In the genomic region with DNA sequence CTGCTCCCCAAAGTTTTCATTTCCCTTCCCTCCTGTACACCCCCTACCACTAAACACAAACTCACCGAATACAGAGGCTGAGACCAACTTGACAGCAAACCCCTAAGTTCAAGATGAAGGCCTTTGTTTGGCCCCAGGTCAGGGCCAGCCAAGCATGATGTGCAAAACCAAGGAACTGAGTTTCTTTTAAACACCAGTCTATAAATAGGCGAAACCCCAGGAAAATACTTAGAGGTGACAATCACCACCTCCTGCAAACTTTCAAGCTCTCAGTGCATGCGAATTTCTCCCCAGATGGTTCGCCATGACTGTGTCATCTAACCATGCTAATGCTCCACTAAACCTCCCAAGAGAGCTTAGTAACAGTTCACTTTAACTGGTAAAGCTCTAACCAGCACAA, we compare ENCODE assay signal across 15 mouse cellular contexts.
"Had no signal": no experiment of that assay in that cellular context is flagged by ENCODE, and none has a peak within 500 bp of the region (broad histone marks: within the 10 kb centered on the region; RNA-seq: fewer than 3 reads in every experiment).

No protein-coding gene starts in this region.

- H3K27me3 ChIP-seq: lung, embryonic 15.5 days; megakaryocyte, embryonic 14.5 days; stomach, embryonic 15.5 days had no signal

- H3K9me3 ChIP-seq: lung, embryonic 15.5 days; megakaryocyte, embryonic 14.5 days; midbrain, embryonic 12.5 days; midbrain, embryonic 15.5 days; neural tube, embryonic 12.5 days; stomach, embryonic 15.5 days had no signal

- ATAC-seq: midbrain, embryonic 15.5 days had no signal

- H3K4me2 ChIP-seq: lung, embryonic 15.5 days; midbrain, embryonic 12.5 days; midbrain, embryonic 15.5 days; neural tube, embryonic 12.5 days; stomach, embryonic 15.5 days had no signal

- DNase-seq: lung, adult 2 months; lung, postnatal 14 days; lung, postnatal 36 days; right cerebral cortex, postnatal 14 days; thymus, adult 2 months; thymus, postnatal 25 days; thymus, postnatal 4 days had no signal

- H3K4me3 ChIP-seq: lung, embryonic 15.5 days; midbrain, embryonic 12.5 days; midbrain, embryonic 15.5 days; neural tube, embryonic 12.5 days; stomach, embryonic 15.5 days had no signal

- H3K36me3 ChIP-seq: lung, embryonic 15.5 days; midbrain, embryonic 12.5 days; midbrain, embryonic 15.5 days; neural tube, embryonic 12.5 days; stomach, embryonic 15.5 days had no signal

- H3K9ac ChIP-seq: lung, embryonic 15.5 days; midbrain, embryonic 12.5 days; midbrain, embryonic 15.5 days; neural tube, embryonic 12.5 days; stomach, embryonic 15.5 days had no signal

- H3K27ac ChIP-seq: lung, embryonic 15.5 days; macrophage; midbrain, embryonic 12.5 days; midbrain, embryonic 15.5 days; neural tube, embryonic 12.5 days; stomach, embryonic 15.5 days; stomach, postnatal 0 days had no signal
